Mouse (Mus musculus) adrenal gland, postnatal 4 days (tissue): ENCODE data around the gene Opalin. TPM values are rescaled to one million over a fixed set of nuclear protein-coding genes. Genes with fewer than 3 reads are reported as not detected.

Source experiments
- DNase-seq, 2 experiments: peaks; one replicate each; pipeline ENCODE4 v3.0.0; 2021 to 2022; ENCODE audit warnings: low spot score in 2 of 2, mixed read lengths in 2 of 2
- total RNA-seq, 2 experiments: library from RNA; stranded (reverse); gene quantifications; 2 replicates each; pipeline ENCODE4 v1.2.3; 2021

Opalin gene
- total RNA-seq, 2 experiments from 2014 or later = not detected

DNA sequence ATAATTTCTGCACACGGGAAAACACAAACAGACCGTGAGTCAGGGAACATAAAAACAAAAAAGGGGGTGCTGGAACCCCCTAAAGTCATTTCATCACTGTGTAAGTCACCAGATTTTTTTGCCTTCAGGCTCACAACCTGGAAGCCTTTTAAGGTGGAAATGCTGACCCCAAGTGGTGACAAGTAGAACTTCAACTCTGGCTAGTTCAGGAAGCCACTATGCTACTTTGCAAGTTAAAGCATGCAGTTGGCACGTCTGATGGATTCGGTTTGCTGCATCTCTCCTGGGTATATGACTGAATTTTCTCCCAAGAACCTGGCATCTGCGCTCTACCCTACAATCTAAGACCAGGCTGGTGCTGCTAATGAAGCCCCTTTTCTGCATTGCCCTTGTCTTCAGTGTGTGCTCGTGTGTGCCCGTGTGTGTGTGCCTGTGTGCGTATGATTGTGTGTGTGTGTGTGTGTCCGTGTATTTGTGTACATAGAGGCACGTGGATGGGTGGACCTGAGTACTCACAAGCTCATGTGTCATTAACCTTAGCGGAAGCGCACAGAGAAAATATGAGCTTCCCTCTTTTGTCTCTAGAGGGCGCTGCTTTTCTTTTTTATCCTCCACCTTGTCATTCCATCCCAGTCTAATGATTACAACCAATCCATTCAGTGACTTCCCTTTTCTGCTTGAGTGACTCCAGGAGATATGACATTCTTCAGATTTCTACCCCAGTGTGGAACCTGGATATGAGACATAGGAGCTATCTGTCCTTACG lies 60.8 kb downstream of the Opalin start:
- no peak for DNase-seq

DNA sequence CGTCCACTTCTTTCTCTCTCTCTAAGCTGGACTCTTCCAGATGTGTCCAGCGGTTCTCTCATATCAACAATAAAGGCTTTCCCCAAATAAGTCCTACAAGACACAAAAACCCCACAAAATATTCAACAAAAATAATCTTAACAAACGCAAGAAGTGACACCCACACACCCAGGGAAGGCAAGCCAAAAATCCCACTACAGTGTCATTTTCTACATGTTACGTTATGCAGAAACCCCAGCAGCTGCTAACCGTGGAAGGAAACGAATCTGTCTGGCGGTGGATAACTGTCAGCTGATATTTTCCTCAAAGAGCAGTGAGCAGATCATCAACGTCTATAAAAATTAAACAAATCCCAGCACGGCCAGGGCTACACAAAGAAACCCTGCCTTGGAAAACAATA lies 62.9 kb downstream of the Opalin start:
- no peak for DNase-seq

DNA sequence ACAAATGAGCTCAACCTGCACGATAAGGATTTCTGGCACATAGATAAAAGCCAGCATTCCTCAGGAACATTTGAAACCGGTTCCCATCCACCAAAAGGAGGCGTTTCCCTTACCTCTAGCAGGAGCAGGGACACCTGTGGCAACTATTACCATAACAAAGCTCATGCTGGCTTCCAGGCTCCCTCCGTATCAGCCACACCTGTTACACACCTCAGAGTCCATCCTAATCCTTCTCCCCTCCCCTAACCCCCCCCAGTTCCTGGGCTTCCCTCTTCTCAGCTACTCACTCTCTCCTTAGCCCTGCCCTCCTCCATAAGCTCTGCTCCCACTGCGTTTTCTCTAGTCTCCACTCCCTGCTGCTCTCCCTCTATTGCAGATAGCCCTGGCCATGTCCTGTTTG lies 63.3 kb downstream of the Opalin start:
- DNase-seq = no peak

Other genes starting within 250 kb of the Opalin start
- 10 to 100 TPM; 10.7 to 12.3 TPM for gene Ccnj, start 245.8 kb downstream of the Opalin start, total RNA-seq
- gene Zfp518a, start 182.4 kb downstream of the Opalin start, total RNA-seq = 10 to 100 TPM; 21.6 to 22.0 TPM
- gene Blnk, start 82.6 kb downstream of the Opalin start, total RNA-seq = 1 to 10 TPM; 1.2 to 2.5 TPM
- not detected for gene Dntt, start 47.8 kb downstream of the Opalin start, total RNA-seq
- gene Tll2, start 129.7 kb upstream of the Opalin start, total RNA-seq = under 1 TPM; 0.11 to 0.53 TPM
- gene Tm9sf3, start 186.9 kb upstream of the Opalin start, total RNA-seq = 100 to 1,000 TPM; 163 to 170 TPM